Mouse (Mus musculus): ENCODE measurements around the gene Zfp61. TPM values are rescaled to one million over a fixed set of nuclear protein-coding genes. Genes with fewer than 3 reads are reported as not detected.

The Zfp61 gene
- polyA plus RNA-seq, 1 experiment: 12.4 TPM

- TF ChIP-seq POLR2A (IDR thresholded peaks at IDR 0.05; ENCODE audit: control insufficient read depth, low read depth, low read length): no peak
- no peak for TF ChIP-seq CTCF (IDR thresholded peaks at IDR 0.05; ENCODE audit: control insufficient read depth, insufficient read depth, insufficient replicate concordance, low read depth, low read length)
- no peaks in the 10 kb centered on the region for H3K36me3 ChIP-seq (ENCODE audit: control insufficient read depth, insufficient read depth, low read length)
- peaks cover 4% of the 10 kb centered on the region; the same call in 1 of the 2 replicates for H3K4me1 ChIP-seq (ENCODE audit: control insufficient read depth, insufficient read depth, low read length)
- H3K4me3 ChIP-seq (ENCODE audit: control insufficient read depth, low read depth, low read length): no peak overlapping the region
- no peaks in the 10 kb centered on the region for H3K27me3 ChIP-seq (ENCODE audit: control insufficient read depth, insufficient read depth, low read length)
- no peak overlapping the region for H3K27ac ChIP-seq (ENCODE audit: control insufficient read depth, insufficient read depth, low read depth, low read length)
Observed at GRCm38 (mm10) chr7:24253779-24254615, 47.0 kb downstream of the Zfp61 start.

Other genes starting within 250 kb of the Zfp61 start
- 0.01 and 0.04 TPM in 2 replicates for gene Vmn1r183, start 248.0 kb downstream of the Zfp61 start, polyA plus RNA-seq (2012; rRNA removed)
- 7.3 TPM in 2 replicates for gene Zfp180, start 219.3 kb downstream of the Zfp61 start, polyA plus RNA-seq (2012; rRNA removed)
- gene Zfp112, start 188.9 kb downstream of the Zfp61 start, polyA plus RNA-seq (2012; rRNA removed): 0.46 and 0.67 TPM in 2 replicates
- gene Zfp235, start 167.1 kb downstream of the Zfp61 start, polyA plus RNA-seq (2012; rRNA removed): 1.4 and 1.5 TPM in 2 replicates
- gene Zfp114, start 126.2 kb downstream of the Zfp61 start, polyA plus RNA-seq (2012; rRNA removed): 0.11 and 0.16 TPM in 2 replicates
- 0.57 and 0.67 TPM in 2 replicates for gene Zfp111, start 89.8 kb downstream of the Zfp61 start, polyA plus RNA-seq (2012; rRNA removed)
- gene Zfp109, start 63.7 kb downstream of the Zfp61 start, polyA plus RNA-seq (2012; rRNA removed): 0.70 and 0.84 TPM in 2 replicates
- gene Zfp108, start 46.4 kb downstream of the Zfp61 start, polyA plus RNA-seq (2012; rRNA removed): 0.26 and 0.31 TPM in 2 replicates
- gene Zfp93, start 30.8 kb downstream of the Zfp61 start, polyA plus RNA-seq (2012; rRNA removed): 3.9 and 4.6 TPM in 2 replicates
- 10.5 and 10.8 TPM in 2 replicates for gene Zfp94, start 15.4 kb upstream of the Zfp61 start, polyA plus RNA-seq (2012; rRNA removed)
- 277 and 339 TPM in 2 replicates for gene Tescl, start 32.7 kb upstream of the Zfp61 start, polyA plus RNA-seq (2012; rRNA removed)
- 1.7 and 2.3 TPM in 2 replicates for gene Lypd5, start 48.0 kb upstream of the Zfp61 start, polyA plus RNA-seq (2012; rRNA removed)
- 2.5 and 3.8 TPM in 2 replicates for gene Kcnn4, start 69.0 kb upstream of the Zfp61 start, polyA plus RNA-seq (2012; rRNA removed)
- gene Smg9, start 98.4 kb upstream of the Zfp61 start, polyA plus RNA-seq (2012; rRNA removed): 151 and 171 TPM in 2 replicates
- gene Irgc1, start 151.1 kb upstream of the Zfp61 start, polyA plus RNA-seq (2012; rRNA removed): 1,510 and 1,812 TPM in 2 replicates
- gene Plaur, start 161.3 kb upstream of the Zfp61 start, polyA plus RNA-seq (2012; rRNA removed): 0.38 TPM in 1 of 2 replicates, not detected in the other
- 1.8 and 2.5 TPM in 2 replicates for gene Cadm4, start 180.8 kb upstream of the Zfp61 start, polyA plus RNA-seq (2012; rRNA removed)
- 16.8 and 20.3 TPM in 2 replicates for gene Zfp428, start 205.8 kb upstream of the Zfp61 start, polyA plus RNA-seq (2012; rRNA removed)
- gene AC161166.1, start 211.2 kb upstream of the Zfp61 start, polyA plus RNA-seq (2012; rRNA removed): 144 and 154 TPM in 2 replicates
- 2.2 and 2.4 TPM in 2 replicates for gene Irgq, start 229.5 kb upstream of the Zfp61 start, polyA plus RNA-seq (2012; rRNA removed)
- gene Pinlyp, start 244.9 kb upstream of the Zfp61 start, polyA plus RNA-seq (2012; rRNA removed): 18.3 and 20.2 TPM in 2 replicates
- gene Xrcc1, start 245.1 kb upstream of the Zfp61 start, polyA plus RNA-seq (2012; rRNA removed): 69.4 and 79.8 TPM in 2 replicates